Mouse (Mus musculus) ES-Bruce4 (cell line): ENCODE measurements around the gene St6gal1.

Experiments used
- CTCF ChIP-seq: IDR thresholded peaks from one replicate; pipeline ENCODE4 v1.8.1; 2011; ENCODE audit warnings: low read depth, low read length
- EP300 ChIP-seq: IDR thresholded peaks from 2 replicates; pipeline ENCODE4 v1.6.1; 2011; ENCODE audit warnings: low read depth, low read length; ENCODE audit not compliant: insufficient read depth
- POLR2A ChIP-seq: IDR thresholded peaks from one replicate; pipeline ENCODE4 v1.8.1; 2011; ENCODE audit warnings: low read length; ENCODE audit not compliant: insufficient read depth

DNA sequence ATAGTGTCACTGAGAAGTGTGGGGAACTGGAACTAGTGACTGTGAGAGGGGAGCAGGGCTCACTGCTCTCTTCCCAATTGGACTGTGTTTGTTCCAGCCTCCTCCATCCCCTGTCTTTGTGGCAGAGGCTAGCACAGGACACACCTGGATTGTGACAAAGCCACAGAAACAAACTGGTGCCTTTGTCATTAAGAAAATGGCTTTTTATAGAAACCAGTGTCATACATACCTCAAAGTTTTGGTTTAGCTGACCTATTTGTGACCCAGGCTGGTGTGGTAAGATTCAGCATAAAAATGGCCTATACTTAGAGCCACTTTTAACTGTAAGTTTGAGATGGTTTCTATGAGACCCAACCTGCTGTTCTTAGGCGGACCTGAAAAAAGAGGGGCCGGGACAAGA, 116.7 kb downstream of the St6gal1 start:
- TF ChIP-seq POLR2A (no peak), CTCF (no peak), EP300 (no peak)
